Mouse (Mus musculus): ENCODE data around the gene Rpl19.

The Rpl19 gene

DNA sequence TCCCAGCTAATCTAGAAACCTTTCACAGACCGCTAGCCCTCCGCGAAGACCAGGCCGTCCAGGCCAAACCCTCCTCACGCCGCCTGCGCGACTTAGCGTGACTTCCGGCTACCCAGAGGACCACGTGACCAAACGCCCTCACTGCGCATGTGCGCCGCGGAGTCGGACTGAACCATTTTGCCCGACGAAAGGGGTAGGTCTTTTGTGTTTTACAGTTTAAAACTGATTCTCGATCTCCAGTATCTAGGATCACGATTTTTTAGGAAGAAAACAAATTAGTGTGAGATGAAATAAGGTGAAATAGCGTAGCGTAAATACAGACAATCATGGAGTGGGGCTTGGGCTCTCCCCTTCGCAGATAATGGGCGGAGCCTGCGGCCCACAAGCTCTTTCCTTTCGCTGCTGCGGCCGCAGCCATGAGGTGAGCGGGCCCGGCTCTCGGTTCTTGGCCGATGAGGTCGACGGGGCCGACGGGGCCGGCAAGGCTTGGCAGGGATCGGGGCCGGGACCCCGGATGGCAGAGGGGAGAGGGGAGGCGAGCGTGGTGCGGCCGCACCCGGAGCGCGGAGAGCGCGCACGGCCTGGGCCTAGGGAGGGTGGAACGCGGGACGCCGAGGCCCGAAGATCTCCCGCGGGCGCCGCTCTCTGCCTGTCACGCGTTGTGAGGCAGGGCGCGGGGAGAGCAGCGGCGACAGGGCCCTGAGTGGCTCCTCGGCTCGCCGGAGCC lies at the start of gene Rpl19:
Gene Rpl19 (plus strand): TSS at position 141 of the 727 bp plus-strand sequence.
- WGBS: under 1% methylated on average over 69 of the region's 69 CpGs

- WGBS: 92% methylated on average over 5 of the region's 5 CpGs
Measured at GRCm38 (mm10) chr11:97977797-97978196, 48.7 kb upstream of the Rpl19 start.

DNA sequence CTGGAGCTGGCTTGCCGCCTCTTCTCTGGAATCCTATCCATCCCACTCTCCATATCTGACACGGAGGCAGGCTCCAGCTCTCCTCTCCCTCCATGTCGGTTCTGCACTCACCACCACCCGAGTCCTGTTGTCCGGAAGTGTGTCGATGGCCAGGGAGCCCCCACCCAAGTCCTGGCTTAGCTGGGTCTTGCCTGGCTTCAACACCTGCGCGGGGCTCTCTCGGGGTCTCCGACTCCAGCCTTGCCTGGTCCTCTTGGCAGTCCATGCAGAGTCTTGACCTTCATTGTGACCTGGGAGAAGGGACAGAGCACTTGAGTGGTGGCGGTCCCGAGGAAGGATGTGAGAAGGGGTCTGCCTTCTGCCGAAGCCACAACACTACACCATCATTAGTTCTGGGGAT lies 48.1 kb upstream of the Rpl19 start:
- WGBS: 93% methylated on average over 13 of the region's 13 CpGs

DNA sequence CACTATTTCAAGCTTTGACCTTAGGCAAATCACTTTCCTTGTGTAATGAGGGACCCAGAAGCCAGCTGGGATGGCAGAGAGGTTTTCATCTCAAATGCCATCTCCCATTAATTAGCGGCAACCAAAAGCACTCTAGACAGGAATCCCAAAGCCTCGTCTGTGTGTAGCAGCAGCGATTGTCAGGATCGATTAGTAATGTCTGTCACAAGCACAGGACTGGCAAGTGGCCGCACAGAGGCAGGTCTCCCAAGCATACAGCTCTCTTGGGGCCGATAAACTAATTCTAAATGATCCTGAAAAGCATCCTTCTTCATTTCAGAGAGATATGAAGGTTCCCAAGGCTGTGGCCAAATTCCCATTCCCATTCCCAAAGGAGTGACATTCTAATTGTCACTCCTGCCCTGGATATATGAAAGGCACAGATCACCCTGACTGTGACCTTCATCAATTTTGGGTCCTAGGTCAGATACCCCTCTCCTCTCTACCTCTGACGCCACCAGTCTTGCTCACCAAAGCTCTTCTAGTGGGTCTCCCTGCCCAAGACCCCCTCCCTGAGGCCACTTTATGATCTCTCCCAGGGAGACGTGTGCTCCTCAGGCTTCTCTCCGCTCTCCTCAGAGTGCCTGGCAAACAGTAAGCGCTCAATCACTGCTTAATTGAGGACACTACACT lies 46.5 kb upstream of the Rpl19 start:
- 83% methylated on average over 10 of the region's 10 CpGs for WGBS

DNA sequence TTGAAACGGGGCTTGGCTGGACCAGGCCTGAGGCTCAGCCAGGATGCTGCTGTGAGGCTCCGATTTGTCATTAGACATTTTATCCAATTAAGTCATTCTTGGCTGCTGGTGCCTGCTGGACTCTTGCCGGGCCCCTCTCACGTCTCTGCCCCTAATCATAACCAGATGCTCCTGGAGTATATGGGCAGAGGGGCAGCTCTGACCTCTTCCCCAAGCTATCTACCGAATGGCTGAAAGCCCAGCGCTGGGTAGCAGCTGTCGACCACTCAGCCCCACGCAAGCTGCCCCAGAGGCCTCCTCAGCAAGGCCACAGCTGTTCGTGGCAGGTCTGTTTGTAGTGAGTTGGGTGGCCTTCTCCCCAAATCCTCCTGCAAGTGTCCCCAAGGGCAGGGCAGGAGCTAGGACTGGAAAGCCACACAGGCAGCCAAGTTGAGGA lies 46.0 kb upstream of the Rpl19 start:
- 76% methylated on average over 9 of the region's 9 CpGs for WGBS

DNA sequence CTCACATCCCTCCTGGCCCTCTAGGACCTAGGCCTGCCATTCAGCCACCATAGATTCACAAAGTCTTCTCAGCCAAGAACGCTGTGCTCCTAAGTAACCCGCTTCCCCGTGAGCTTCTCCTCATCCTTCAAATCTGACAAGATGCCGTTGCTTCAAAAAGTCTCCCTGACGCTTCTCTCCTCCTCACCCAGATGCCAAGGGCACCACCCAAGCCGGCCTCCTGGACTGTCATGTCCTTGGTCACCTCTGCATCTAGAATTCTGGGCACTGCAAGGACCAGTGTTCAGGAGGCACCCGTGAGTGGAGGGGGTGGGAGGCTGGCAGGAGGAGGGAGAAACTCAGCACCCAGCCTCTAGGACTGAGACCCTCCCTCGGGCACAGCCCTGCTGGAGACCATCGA lies 43.8 kb upstream of the Rpl19 start:
- 91% methylated on average over 9 of the region's 9 CpGs for WGBS

- WGBS: 92% methylated on average over 3 of the region's 3 CpGs
Measured at GRCm38 (mm10) chr11:97983506-97983905, 43.0 kb upstream of the Rpl19 start.

- 83% methylated on average over 1 of the region's 1 CpGs for WGBS
Measured at GRCm38 (mm10) chr11:97983983-97984382, 42.5 kb upstream of the Rpl19 start.

- 3% methylated on average over 73 of the region's 74 CpGs for WGBS
Measured at GRCm38 (mm10) chr11:97985727-97986677, 40.5 kb upstream of the Rpl19 start, which contains the start of gene Plxdc1. Gene Plxdc1, minus strand, starts transcription at chr11:97986444.

- 28% methylated on average over 17 of the region's 17 CpGs for WGBS
Measured at GRCm38 (mm10) chr11:97986738-97987465, 39.6 kb upstream of the Rpl19 start.

- under 1% methylated on average over 42 of the region's 42 CpGs for WGBS
Measured at GRCm38 (mm10) chr11:97987551-97988526, 38.7 kb upstream of the Rpl19 start.

DNA sequence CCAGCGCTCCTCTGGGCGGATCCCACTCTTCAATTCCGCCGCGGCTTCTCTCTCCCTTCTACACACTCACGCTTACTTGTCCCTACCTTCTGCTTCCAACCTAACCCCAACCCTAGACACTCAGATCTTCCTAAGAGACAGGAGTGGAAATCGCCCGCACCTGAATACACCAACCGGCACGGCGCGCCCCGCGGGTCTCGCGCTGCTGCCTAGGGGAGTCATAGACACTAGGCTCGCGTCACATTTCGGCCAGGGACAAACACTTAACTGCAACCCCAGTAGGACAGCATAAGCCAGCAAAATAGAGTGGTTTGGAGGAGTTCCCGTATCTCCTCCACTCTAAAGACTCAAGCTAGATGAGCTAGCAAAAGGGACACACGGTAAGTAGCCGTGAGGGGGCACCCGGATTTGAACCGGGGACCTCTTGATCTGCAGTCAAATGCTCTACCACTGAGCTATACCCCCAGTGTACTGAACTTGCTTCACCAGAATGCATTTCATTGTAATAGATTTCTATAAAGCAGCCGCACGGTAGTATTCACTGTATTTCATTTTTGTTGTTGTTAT lies 37.9 kb upstream of the Rpl19 start:
- under 1% methylated on average over 26 of the region's 26 CpGs for WGBS

GRCm38 (mm10) chr11:97994539-97995100 lies 31.9 kb upstream of the Rpl19 start:
- WGBS: 11% methylated on average over 13 of the region's 13 CpGs

GRCm38 (mm10) chr11:97995564-97996288 lies 30.8 kb upstream of the Rpl19 start, which contains the start of gene Arl5c:
Gene Arl5c, minus strand, starts transcription at chr11:97996181.
- 4% methylated on average over 26 of the region's 26 CpGs for WGBS

GRCm38 (mm10) chr11:97996691-97997090 lies 29.8 kb upstream of the Rpl19 start:
- WGBS: 83% methylated on average over 1 of the region's 1 CpGs

DNA sequence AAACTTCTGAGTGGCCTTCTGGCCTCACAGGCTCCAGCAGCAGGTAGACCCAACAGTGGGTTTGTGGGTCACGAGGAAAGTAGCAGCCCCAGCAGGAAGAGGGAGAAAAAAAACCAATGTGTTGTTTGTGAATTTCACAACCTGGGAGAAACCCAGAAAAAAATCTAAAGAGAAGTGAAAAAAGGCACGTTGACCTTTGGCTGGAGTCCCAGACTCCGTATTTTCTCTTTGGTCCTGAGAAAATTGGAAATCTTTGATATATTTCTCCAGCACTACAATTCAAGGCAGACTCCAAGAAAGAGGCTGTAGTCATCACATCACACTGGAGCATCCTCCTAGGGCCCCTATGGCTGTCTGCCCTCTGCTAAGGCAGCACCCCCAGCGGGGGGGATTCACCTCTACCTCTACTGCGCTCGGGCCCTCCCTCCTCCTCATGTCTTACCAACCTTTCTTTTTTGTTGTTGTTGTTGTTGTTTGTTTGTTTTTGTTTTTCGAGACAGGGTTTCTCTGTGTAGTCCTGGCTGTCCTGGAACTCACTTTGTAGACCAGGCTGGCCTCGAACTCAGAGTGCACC lies 29.0 kb upstream of the Rpl19 start:
- 76% methylated on average over 8 of the region's 8 CpGs for WGBS

- 63% methylated on average over 11 of the region's 11 CpGs for WGBS
Measured at GRCm38 (mm10) chr11:97998074-97998793, 28.3 kb upstream of the Rpl19 start.

Data from cerebral cortex, adult 2 months (tissue).